Mouse (Mus musculus) right cerebral cortex, postnatal 10 days (tissue): Measurements from ENCODE around the gene Orai3.
"Not testable (repeated sequence)": the region's sequence is repeated elsewhere in the genome, so short reads cannot be mapped to it uniquely, and the experiment has no call there.

ENCODE experiments used
- DNase-seq, 2 experiments: peaks; one replicate each; pipeline ENCODE4 v3.0.0; 2021; ENCODE audit warnings: low spot score in 2 of 2

Orai3 gene

DNA sequence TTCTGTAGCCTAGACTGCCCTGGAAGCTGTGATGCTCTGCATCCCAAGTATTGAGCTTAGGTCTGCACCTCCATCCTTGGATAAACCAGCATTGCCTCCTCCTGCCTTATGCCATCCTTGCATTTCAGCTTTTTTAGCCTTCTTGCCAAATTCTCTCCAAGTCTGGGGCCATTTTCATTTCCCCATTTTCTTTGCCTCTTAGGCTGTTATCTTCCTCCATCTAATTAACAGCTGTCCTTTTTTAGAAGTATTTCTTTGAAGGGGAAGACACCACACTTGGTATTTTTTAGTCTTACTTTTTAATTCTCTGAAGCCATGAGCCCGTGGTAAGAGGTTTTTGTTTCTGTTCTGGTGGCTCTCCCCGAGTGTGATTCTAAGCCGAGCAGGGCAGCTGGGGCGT is 6.0 kb upstream of the Orai3 start:
- no peak for DNase-seq

DNA sequence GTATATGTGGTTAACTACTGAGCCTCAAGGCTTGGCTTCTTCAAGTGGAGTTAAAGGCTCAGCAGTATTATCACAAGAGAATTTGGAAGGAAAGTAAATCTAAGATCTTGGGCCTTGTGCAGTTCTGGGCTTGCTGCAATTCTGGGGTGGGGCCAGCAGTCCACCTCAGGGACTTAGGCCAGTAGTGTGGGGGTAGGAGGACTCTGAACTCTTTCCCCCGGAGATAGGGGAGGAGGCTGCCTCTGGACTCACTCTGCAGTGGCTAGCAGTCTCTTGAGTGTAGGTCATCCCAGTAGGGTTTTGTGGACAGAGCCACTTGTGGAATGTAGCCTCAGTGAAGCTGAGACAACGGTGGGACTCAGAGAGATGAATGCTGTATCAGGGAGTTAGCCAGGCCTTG is 3.9 kb upstream of the Orai3 start:
- DNase-seq, result no peak

DNA sequence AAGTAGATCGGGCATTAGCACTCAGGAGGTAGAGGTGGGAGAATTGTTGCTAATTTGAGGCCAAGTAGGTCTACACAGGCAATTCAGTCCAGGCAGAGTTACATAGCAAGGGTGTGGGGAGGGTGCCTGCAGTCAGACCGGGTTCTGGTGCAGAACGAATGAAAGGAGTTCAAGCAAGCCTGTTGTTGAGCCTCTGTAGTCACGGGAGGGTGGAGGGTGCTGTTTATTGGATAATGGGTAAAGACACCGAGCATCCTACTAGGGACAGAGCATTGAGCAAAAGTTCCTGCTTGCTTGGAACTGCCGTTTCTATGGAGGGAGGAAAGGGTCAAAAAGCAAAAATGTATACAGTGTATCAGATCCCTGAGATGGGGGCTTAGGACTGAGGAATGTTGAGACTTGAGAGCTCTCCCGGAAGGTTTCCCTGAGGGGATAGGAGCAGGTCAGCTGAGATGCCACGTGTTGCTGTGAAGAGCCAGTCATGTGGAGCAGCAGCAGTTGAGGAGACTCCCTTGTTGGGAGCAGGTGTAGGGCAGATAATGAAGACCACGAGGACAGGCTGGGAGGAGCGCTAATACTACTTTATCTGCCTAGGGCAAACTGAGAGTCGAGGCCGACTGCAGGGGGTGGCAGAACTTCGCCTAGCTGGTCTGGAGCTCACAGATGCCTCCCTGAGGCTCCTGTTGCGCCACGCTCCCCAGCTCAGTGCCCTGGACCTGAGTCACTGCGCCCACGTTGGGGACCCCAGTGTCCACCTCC is 2.6 kb upstream of the Orai3 start:
- DNase-seq, result no peak

DNA sequence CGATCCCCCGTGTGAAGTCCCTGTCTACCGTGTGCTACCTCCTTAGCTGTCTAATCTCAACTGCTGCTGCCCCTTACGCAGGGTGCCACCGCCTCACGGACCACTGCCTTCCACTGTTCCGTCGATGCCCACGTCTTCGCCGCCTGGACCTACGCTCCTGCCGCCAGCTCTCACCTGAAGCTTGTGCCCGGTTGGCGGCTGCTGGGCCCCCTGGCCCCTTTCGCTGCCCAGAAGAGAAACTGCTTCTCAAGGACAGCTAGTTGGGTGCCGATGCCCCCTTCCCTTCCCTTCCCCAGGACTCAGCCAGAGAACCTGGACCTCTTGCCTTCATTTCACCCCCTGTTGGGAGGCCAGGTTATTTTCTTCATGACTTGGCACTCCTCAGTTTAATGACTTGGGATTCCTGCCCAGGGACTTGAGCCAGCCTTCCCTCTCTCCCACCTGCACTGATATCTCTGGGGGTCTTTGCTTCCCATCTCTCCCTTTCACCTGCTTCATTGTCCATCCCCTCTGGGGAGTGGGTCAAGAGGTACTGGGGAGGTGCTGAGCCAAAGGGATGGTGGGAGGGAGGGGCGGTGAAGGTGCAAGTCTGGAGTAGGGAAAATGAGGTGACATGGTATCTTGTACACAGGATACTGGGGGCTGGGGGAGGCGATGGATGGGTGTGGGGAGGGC is 1.8 kb upstream of the Orai3 start:
- no peak for DNase-seq

DNA sequence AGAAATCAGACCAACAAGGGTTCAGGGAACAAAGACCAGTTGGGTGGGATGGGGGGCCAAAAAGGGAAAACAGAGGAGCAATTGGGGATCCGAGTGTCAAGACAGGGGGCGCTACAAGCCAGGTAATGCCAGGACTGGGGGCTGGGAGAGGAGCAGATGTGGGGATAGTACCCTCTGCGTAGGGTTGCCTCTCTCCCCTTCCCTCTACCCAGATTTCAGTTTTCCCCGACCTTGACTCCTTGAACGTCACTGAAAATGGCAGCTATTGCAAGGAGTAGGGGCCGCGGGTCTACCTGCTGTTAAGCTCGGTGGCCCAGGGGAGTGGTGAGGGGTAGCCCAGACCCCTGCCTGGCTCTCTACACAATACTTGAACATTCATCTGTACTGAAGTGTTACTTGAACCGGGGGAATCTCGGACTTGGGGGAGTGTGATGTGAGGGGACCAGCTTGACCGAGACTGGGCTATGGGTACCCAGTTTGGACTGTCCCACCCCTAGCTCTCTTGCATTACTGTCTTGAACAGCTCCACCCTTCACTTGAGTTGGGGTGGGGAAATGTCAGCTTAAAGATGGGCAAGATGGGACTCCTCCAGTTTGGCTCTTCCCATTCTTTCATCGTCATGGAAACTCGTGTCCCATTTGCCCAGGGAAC is 1.1 kb upstream of the Orai3 start:
- DNase-seq, result no peak

DNA sequence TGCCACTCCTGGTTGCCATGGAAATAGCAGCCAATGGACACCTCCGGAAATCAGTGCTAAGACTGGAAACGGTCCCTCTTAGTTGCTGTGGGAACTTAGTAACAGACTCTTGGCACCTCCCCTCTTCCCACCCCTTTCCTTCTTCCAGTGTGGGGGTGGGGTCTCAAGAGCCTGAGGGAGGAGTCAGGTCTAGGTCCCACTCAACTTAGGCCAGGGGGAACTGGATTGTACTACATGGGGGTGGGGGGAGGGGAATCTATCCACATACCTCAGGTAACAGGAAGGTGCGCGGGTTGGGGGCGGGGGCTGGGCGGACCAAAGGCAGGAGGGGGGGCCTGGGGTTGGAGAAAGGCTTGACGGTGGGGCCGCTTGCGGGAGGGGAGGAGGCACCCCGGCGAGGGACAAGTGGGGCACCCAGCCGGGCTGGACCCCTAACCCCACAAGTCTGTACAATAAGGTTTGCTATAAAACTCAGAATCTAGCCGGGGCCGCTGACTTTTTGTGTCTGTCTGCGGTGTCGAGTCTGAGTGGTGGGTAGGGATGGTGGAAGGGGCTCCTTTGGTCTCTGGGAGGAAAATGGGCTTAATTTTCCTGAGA is 520 bp upstream of the Orai3 start:
- DNase-seq, result peak; percentile 99

DNA sequence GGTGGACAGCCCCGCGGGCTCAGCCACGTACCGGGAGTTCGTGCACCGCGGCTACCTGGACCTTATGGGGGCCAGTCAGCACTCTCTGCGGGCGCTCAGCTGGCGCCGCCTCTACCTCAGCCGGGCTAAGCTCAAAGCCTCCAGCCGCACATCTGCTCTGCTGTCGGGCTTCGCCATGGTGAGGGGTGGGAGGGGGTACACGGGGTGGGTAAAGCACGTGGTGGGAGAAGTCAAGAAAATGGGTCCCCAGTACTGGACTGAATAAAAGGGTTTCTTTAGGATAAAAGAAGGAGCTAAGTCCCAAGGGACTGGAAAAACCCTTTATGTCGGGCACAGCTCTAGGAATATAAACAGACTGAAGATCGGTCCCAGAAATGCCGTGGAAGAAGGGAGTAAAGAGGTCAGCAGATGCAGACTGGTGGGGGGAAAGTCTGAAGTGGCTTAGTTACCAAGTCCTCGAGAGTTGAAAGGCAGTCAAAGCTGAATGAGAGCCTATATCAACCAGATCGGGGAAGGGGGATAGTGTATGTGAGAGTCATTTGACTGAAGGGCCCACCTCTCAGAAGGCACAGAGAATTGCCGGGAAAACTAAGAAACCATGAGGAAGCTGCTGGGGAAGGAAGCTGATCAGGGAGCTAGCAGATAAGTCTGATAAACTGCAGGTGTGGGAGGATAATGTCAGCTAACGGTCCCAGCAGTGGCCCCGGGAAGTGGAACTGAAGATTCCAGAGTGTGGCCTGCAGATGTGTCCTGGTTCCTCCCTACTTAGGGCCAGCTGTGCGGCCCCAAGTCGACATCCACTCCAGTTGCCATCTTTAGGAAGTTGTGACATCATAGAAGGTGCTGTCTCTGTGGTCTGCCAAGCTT is 657 bp downstream of the Orai3 start:
- no peak for DNase-seq

DNA sequence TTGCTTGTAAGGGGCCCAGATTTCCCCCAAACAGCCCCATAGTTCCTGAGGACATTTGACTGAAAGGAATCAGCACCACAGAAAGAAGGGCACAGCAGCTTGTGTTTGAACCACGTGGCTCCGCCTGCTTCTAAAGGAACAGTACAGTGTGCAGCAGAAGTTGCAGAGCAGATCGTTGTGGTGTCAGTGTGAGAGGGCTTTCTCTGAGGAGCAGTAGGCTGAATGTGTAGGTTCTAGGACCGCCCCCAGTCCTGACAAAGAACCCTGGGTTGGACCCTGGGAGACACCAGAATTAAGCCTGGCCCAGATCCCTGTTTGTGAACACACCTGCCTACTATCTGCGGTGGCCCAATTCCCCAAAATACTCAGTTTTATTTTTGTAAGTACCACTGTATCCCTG is 1.6 kb downstream of the Orai3 start:
- DNase-seq, result peak; percentile 65 to 74

DNA sequence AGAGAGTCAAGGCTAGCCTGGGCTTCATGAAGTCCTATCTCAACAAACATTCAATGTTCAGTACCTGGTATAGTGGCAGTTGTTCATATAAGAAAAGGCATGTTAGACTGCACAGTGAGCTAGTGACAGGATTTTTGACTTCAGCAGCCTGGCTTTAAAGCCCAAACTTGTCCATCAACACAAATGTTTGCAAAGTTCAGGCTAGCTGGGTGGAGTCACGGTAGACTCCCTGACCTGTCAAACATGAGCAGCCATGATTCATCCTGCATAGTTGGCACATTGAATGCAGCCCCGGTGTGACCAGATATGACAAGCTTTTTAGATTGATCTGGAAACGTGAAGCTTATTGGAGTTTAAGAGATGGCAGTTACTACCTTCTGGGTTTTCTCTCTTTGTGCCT is 2.5 kb downstream of the Orai3 start:
- no peak for DNase-seq

DNA sequence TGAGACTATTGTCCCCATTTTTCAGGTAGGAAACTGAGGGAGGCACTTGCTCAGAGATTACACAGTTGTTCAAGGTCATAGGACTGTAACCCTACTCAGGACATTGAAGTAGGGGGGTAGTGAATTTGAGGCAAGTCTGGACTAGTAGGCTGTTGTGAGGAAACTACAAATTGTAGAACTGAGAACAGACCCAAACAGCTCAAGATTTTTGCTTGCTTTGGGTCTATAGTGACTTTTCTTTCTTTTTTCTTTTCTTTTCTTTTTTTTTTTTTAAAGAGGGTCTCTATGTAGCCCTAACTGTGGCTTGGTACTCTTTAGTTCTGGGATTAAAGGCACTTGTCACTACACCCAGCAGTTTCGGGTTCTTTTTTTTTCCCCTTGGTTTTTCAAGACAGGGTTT is 2.9 kb downstream of the Orai3 start:
- no peak for DNase-seq

DNA sequence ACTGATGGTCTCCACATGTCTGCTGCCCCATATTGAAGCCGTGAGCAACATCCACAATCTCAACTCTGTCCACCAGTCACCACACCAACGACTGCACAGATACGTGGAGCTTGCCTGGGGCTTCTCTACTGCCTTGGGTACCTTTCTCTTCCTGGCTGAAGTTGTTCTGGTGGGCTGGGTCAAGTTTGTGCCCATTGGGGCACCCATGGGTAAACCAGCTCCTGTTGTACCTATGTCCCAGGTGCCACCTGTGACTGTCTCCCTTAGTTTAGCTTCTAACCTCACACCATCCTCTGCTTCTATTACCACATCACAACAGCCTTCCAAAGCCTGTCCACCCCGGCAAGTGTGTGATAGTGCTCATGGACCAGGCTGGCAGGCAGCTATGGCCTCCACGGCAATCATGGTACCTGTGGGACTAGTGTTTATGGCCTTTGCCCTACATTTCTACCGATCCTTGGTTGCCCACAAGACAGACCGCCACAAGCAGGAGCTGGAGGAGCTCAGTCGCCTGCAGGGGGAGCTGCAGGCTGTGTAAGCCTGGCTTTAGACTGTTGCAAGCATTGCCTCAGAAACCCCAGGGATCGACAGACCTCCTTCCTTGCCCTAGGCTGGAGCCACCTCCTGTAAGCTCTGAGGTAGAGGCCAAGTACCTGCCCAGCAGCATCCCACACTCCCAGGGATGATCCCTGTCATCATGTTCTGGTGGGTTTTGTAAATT is 4.2 kb downstream of the Orai3 start:
- DNase-seq, result peak; percentile 68 to 76

DNA sequence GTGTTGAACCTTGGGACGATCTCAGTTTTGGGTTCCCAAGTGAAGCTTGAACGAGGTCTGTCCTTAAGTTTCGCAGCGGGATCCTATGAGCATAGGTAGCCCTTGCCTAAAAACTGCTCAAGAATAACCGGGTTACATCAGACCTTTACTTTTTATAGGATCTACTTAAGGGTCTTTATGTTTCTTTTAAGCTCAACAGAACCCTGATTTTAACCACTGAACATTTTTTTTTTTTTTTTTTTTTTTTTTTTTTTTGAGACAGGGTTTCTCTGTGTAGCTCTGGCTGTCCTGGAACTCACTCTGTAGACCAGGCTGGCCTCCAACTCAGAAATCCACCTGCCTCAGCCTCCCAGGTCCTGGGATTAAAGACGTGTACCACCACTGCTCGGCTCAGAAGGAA is 6.2 kb downstream of the Orai3 start:
- DNase-seq, result not testable (repeated sequence)

DNA sequence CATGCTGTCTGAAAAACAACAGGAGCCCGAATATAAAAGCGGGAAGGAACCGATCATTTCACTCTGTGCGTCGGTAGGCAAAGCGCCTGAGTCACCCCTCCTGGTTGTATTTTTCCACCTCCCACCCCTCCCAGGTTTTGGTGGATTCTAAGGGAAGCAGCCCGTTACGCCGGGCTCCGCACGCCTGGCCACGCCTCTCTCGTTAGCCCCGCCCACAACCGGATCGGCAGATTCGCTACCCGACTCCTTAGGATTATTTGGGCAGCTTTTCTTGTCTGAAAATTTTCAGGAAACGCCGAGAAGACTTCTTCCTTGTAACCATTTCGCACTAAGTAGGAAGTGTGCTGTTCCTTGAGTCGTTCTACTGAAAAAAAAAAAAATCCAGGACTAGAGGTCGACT is 6.8 kb downstream of the Orai3 start, which contains the start of gene Setd1a:
Gene Setd1a (plus strand): TSS at position 245 of the 400 bp plus-strand sequence.
- DNase-seq, result peak; percentile 93

DNA sequence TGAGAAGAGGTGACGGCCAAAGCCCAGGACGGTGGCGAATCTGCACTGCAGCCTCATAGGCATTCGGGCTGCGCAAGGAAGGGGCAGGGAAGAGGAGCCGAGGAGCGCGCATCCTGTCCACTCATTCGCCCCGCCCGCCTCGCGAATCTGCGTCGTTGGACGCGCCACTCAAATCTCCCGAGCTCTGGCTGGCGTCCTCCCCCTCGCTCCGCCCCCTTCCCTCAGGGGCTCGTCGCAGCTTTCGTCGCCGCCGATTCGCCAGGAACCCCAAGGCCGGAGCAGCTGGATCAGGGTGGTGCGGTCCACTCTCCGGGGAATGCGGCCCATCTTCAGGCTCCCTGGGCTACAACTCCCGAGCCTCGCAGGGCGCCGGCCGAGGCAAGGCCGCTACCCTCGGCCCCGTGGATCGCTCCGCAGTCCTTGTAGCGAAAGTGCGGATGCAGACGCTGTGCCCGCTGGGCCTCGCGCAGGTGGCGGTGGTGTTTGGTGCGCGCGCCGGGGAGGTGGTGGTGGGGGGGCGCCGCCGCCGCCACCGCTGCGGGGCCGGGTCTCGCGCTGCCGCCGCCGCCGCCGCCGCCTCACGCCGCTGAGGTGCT is 7.4 kb downstream of the Orai3 start:
- peak; percentile 98 for DNase-seq

DNA sequence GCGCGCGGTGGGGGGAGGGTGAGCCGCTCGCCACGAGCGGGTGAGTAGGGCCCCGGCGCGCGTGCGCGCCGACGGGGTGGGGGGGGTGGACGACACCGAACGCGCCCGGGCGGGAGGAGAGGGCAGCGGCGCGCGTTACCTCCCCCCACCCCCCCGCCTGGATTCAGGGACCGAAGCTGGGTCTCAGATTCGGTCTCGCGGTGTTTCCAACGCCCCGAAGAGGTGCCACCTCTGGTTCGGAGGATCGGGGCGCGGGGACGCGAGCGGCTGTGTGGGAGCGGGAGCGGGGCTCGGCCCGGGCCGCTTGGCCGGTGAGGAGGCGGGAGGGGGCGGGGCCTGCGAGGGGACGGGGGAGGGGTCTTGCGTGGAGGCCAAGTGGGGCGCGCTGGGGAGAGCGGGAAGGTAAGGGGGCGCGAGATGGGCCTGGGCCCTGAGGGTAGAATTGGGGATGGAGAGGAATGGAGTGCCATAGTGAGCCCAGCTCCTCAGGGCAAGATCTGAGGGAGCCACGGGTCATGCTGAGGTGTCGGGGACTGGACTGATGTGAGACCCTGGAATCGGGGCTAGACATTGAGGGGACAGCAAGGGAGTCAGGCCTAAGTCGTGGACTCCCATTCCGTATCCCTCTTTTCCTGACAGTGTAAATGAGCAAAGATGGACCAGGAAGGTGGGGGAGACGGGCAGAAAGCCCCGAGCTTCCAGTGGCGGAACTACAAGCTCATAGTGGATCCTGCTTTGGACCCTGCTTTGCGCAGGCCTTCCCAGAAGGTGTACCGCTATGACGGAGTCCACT is 8.1 kb downstream of the Orai3 start:
- DNase-seq, result peak; percentile 68 to 71

DNA sequence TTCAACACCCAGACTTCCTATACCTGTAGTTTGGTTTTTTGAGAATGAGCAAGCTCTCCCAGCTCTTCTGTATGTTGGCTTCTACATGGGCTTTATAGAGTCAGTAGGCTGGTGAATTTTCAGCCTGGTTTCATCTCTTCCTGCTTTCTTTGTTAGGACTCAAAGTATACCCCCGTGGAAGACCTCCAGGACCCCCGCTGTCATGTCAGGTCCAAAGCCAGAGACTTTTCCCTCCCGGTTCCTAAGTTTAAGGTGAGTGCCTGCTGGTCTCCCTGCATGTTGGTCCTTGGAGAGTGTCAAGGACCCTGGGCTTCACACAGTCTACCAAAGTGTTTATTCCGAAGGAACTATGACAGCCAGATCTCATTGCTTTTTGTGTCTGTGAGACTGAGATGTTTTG is 8.7 kb downstream of the Orai3 start:
- no peak for DNase-seq

DNA sequence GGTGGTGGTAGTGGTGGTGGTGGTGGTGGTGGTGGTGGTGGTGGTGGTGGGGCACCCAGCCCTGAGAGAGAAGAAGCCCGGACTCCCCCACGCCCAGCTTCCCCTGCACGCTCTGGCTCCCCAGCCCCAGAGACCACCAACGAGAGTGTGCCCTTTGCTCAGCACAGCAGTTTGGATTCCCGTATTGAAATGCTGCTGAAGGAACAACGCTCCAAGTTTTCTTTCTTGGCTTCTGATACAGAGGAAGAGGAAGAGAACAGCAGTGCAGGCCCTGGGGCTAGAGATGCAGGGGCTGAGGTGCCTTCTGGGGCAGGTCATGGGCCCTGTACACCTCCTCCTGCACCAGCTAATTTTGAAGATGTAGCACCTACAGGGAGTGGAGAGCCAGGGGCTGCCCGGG is 15.7 kb downstream of the Orai3 start, which contains the start of gene Gm49388:
Gene Gm49388 (plus strand): TSS at position 301 of the 400 bp plus-strand sequence.
- no peak for DNase-seq

DNA sequence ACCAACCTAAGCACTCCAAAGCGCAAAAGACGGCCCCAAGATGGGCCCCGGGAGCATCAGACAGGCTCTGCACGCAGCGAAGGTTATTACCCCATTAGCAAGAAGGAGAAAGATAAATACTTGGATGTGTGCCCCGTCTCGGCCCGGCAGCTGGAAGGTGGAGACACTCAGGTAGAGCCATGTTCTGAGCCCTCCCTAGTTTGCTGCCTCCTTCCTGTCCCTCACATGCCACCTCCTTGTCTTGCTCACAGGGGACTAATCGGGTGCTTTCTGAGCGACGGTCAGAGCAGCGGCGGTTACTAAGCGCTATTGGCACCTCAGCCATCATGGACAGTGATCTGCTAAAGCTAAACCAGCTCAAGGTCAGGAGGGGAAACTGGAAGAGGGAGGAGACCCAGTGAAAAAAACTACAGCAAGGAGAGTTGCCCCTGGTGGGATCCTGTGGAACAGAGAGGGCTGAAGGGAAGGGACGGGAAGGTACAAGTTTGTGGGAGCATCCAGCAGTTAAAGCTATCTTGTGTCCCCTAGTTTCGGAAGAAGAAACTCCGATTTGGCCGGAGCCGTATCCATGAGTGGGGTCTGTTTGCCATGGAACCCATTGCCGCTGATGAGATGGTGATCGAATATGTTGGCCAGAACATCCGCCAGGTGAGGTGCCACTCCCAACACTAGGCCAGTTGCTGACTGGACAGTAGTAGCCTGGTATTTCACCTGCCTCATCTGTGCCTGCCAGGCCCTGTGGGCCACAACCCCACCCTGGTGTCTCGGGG is 27.6 kb downstream of the Orai3 start:
- DNase-seq, result no peak

DNA sequence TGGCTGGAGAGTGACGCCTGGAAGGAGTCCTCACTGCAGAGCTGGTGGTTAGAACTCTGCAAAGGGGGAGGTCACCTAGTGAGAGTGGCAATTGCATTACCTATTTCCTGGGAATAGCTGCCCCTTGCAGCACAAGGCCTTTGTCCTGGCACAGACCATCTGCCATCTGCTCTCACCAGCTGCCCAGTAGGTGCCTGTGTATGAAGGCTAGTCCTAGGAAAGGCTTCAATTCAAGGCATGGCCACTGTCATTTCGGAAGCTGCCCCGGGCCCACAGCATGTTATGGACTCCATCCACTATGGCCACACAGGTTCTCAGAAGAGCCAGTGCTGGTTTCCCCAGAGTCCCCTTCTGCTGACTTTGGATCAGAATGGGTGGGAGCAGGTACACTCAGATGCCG is 29.0 kb downstream of the Orai3 start:
- no peak for DNase-seq
